Mouse (Mus musculus): ENCODE measurements at regions not wholly inside any gene's neighbourhood (a gene's known extent, or its start where the extent isn't known, plus 50 kb on each side); places are given as distances from the start of the nearest gene placed in this dataset.

- peak; percentile 56 for DNase-seq
These were observed 225.1 kb upstream of the Hes1 start for GRCm38 (mm10) chr16:29838981-29839661.

- no peak for DNase-seq
These were observed 224.6 kb upstream of the Hes1 start for GRCm38 (mm10) chr16:29839662-29840001.

GRCm38 (mm10) chr16:29840412-29840811 is 223.8 kb upstream of the Hes1 start:
- no peak for DNase-seq

DNA sequence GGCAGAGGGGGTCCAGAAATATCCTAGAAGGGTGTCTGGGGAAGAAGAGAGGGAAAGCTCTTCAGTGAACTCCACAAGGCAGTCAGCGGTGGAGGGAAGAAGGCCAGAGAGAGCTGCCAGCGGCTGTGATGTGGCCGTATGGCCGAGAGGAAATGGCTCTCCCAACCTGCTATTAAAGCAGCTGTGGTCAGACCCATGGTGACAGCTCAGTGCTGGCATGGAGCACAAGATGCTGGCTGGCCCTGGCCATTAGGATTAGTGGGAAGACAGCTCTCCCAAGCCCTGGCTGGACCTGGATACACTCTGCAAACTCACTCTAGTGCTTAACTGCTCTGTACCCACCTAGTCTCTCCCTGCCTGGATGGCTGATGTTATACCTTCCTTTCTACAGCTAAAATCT is 223.1 kb upstream of the Hes1 start:
- no peak for DNase-seq

DNA sequence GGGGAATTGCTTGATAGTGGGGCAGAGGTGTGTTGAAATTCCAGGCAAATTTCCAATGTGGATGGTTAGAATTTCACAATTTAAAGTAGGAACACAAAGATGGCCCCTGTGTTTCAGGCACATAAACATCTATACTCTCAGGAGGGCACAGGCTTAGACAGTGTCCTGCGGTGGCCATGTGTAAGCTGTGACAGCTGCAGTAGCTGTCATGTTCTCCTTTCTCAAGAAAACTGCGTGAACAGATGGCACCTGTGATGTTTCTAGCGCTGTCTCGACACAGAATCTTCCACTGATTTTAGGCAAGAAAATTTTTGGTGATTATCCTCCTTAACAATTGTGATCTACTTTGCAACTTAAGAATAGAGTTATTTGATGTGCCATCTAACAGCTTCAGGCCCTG is 222.1 kb upstream of the Hes1 start:
- DNase-seq, result no peak

DNA sequence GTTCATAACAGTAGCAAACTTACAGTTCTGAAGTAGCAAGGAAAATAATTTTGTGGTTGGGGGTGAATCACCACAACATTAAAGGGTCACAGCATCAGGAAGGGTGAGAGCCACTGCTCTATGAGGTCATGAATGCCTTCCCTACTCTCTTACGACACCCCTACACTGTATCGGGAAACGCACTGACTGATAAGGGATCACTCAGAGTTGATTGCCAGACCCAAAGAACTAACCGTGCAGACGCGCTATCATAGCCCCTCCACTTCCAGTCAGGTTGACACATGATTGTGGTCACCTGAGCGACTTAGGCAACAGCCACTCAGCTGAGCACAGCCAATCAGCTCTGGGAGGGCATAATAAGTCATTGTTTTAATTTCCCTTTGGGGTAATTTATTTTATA is 220.7 kb upstream of the Hes1 start:
- DNase-seq, result no peak

DNA sequence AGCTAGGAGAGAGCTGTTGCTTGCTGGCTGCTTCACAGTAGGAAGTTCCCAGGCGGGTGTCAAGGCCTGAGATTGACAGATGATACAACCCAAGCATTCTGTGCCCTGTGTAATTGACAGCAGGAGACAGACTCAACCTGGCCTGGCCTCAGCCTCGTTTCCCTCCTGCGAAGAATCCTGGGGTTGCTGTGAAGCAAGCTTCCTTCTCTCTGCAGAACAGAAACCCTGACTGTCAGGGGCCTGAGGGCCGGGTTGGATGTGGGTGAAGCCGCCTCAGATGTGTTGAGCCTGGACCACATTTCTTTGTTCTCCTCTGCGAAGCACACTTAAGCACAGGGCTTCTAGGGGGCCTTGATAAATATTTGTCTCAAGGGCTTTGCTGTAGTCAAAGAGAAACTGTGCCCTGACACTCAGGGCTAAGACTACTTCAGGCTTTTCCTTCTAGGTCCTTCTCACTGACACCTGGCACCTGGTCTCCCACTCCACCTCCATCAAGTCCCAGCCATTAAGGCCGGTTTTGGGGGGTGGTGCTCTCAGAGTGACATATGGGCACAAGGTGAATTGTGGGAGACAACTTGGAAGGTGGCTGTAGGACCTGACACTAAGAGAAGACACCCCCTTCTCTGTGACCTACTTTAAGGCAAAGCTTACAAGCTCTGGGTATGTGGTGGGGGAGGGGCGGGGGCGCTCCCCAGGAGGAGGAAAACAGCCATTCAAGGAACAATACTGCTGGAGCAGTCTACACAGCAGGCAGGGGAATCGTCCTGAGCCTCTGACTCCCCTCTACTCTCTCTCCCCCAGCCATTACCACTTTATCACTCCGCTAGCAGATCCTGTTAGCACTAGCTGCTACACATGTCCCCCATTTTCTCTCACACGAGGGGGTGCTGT is 219.2 kb upstream of the Hes1 start:
- DNase-seq, result no peak

- no peak for DNase-seq
These were observed 218.6 kb upstream of the Hes1 start for GRCm38 (mm10) chr16:29845597-29845986.

- no peak for DNase-seq
These were observed 217.1 kb upstream of the Hes1 start for GRCm38 (mm10) chr16:29847059-29847458.

DNA sequence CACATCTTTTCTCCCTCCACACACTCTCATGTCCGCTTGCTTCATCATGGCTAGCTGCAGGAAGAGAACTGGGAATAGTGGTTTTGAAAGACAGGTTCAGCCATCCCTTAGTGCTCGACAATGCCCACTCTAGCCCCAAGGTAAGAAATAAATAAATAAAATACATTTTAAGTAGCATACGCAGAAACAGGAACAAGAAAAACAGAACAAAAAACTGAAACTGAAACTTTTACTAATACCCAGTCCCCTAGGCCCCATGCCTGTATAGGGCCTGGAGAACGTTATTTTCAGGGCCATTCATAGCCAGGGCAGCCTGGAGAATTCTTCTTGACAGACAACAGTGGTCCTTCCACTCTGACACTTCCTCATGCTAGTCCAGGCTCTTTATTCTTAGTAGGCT is 216.4 kb upstream of the Hes1 start:
- DNase-seq, result no peak

DNA sequence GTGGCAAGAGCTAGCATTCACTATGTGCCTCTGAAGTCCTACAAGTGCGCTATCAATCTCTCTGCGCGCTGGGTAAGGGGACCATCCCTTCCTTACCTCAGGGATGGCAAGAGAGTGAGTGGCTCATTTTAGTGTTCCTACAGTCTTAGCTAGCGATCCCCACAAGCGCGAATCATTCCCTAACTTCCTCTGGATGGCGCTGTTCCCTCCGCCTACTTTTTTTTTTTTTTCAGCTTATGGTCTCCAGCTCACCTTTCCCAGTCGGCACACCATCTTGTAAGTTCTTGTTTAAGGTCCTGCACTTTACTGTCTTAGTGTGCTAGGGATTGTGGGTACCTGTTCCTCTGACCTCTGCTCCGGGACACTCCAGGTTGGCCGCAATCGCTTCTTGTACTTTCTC is 215.7 kb upstream of the Hes1 start:
- no peak for DNase-seq

DNA sequence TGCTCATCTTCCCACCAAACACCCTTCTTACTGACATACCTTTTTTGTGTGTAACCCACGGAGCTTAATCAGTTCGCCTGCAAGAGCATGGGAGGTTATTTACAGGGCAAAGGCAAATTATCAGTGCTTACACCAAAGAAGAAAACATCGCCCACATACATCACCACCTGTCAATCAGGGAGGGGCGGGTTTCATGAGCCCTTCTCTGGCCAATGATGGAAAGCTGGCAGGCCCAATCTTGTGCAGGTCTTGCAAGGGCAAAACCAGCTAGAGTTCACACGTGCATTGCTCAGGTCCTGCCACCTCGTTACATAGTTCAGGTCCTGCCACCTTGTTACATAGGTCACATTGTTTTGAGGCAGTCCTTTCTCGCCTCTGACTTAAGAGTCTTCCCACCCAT is 214.7 kb upstream of the Hes1 start:
- DNase-seq, result no peak

GRCm38 (mm10) chr16:29850616-29851015 is 213.6 kb upstream of the Hes1 start:
- no peak for DNase-seq

DNA sequence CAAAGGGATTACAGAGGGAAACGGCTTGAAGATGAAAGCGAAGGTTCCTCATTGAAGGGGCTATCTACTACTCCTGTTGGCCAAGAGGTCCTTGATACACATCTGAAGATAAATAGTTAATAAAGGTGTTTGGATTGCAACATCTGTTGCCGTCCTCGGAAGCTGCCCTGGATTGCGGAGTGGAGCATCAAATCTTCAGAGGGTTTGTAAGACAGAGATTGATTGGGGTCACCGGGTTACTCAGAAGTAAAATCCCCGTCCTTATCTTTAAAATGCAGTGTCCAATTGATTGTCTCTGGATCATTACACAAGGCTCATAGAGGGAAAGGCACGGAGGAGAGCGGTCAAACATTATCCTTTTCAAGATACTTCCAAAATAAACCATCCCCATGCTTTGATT is 212.4 kb upstream of the Hes1 start:
- no peak for DNase-seq

DNA sequence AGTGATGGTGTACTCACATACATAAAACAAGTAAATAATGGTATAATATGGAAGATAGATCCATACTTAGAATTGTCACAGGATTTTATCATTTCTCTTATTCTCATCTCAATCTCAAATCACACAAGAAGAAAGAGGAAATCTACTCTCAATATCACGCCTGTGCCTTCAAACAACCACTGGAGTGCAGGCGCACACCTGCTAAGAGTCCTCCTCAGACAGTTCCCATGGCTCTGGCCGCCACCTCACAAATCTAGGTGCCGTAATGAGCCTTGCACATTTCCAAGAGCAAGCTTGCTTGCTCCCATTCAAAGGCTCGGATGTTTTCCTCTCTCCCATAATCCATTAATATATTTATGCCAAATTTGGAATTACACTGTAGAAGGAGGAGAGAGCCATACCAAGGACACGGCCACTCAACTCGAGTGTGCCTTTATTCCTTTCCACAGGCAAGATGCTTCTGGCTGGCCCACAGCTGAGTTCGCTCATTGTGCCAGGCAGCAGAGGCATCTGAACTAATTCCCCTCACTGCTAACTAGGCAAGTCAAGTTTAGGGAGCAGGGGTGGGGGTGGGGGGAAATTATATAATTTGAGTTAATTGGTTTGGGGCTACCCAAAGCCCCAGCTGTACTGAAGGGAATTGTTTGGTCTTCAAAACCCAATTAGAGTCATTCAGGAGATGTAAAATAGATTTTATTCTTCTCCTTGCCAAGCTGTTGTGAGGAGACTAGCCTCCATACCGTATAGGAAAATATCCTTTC is 209.2 kb upstream of the Hes1 start:
- DNase-seq, result no peak

DNA sequence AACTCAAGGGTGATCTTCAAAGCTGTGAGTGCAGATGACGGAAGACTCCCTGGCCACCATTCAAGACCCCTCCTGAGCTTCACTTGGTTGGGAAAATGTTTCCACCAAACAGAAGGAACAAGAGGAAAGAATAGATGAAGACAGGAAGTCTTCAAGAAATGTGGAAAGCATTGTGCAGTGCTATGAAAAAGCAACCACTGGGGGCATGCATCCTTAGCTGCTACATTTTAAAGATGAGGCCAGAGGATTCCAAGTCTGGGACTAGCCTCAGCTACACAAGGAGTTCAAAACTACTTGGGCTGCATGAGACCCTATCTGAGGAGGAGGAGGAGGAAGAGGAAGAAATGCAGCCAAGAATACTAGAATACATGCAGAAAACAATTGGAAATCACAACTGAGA is 207.6 kb upstream of the Hes1 start:
- no peak for DNase-seq

DNA sequence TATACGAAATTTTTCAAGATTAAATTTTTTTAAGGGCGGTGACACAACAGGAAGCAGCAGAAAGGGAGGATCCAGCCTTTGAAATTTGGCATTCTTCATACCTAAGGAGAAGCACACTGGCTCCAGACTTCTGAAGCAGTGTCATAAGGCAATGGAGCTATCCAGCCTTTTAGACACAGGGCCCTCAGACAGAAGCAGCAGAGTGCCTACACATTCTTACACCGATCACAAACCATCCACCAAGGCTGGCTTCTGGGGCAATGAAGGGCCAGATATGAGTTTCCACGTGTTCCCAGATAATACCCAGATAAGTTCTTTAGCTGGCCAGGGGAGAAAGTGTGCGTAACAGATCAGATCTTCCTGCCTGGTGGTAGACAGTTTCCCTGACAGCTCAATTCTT is 205.5 kb upstream of the Hes1 start:
- DNase-seq, result no peak

- no peak for DNase-seq
These were observed 203.9 kb upstream of the Hes1 start for GRCm38 (mm10) chr16:29860306-29860705.

DNA sequence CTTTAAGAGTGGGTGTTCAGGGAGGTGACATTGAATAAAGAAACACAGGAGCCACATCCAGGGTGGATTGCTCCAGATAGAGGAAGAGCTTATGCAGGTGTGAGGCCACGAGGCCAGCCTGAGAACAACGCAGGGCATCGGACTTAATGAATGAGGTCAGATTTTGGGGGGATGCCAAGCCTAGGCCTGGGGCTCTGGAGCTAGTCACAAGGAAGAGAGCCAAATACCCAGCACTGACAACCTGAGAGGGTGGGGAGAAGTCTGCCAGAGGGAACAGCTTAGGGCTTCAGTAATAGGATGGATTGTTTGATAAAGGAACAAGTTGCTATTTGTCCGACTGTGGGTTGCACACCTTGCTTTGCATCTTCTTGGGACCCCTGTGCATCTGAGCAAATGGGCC is 203.1 kb upstream of the Hes1 start:
- DNase-seq, result no peak

DNA sequence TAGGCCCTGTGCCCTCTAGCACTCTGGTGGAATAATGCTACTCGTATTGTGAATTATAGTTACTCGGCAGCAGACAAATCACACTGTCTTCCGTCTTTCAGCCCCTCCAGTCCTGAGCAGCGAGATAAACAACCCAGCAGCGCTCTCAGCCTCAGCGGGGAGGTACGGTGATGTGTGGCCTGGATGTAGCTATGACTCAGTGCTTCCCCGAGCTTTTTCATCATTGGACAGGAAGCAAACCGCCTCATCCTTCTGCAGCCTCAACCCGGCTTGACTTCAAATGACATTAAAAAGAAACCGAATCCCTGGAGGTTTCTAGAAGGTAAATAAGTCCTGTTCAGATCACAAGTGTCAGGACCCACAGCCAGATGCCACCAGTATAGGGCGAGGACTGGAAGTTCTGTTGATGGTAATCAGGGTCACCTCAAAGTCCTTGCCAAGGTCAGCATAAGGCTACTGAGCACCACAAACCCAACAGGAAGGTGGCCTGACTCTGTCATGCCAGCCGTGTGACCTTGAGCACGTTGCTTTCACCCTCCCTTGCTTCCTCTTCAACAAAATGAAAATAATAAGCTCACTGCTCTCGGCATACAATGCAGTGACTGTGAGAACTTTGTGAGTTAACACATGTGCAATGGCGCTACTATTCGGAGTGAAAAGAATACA is 199.0 kb upstream of the Hes1 start:
- DNase-seq, result no peak

- DNase-seq, result no peak
These were observed 192.8 kb upstream of the Hes1 start for GRCm38 (mm10) chr16:29871395-29871794.

- no peak for DNase-seq
These were observed 188.0 kb upstream of the Hes1 start for GRCm38 (mm10) chr16:29876196-29876595.

- no peak for DNase-seq
These were observed 186.6 kb upstream of the Hes1 start for GRCm38 (mm10) chr16:29877372-29878123.

Measured in kidney, adult 18-20 months (tissue).